Mouse (Mus musculus) CD4-positive, CD25-positive, alpha-beta regulatory T cell, adult 2 months (primary cell): ENCODE data around the gene Nprl3.
A peak's percentile ranks its signal among the peaks of the same experiment; 100 is the strongest.
"Not testable (repeated sequence)": the region's sequence is repeated elsewhere in the genome, so short reads cannot be mapped to it uniquely, and the experiment has no call there.

Experiments
- DNase-seq: peaks from one replicate; pipeline ENCODE4 v3.0.0-alpha.2; 2012; ENCODE audit warnings: low read depth, low spot score

Nprl3 gene

GRCm38 (mm10) chr11:32284582-32284981 is 17.1 kb upstream of the Nprl3 start:
- DNase-seq, result not testable (repeated sequence)

- DNase-seq, result not testable (repeated sequence)
These were observed 15.7 kb upstream of the Nprl3 start, which contains the start of gene Hba-a1 for GRCm38 (mm10) chr11:32283091-32283777. Gene Hba-a1, plus strand, starts transcription at chr11:32283511.

GRCm38 (mm10) chr11:32281416-32282144 is 14.1 kb upstream of the Nprl3 start:
- DNase-seq, result no peak

- DNase-seq, result no peak
These were observed 13.1 kb upstream of the Nprl3 start for GRCm38 (mm10) chr11:32280646-32281045.

- DNase-seq, result no peak
These were observed 11.0 kb upstream of the Nprl3 start for GRCm38 (mm10) chr11:32278458-32278957.

- DNase-seq, result no peak
These were observed 10.4 kb upstream of the Nprl3 start for GRCm38 (mm10) chr11:32277736-32278457.

GRCm38 (mm10) chr11:32276347-32276746 is 8.8 kb upstream of the Nprl3 start, which contains the start of gene Hba-x:
Gene Hba-x, plus strand, starts transcription at chr11:32276400.
- DNase-seq, result no peak

- no peak for DNase-seq
These were observed 3.7 kb upstream of the Nprl3 start for GRCm38 (mm10) chr11:32271178-32271577.

- no peak for DNase-seq
These were observed 1.4 kb upstream of the Nprl3 start for GRCm38 (mm10) chr11:32268952-32269351.

- DNase-seq, result no peak
These were observed 457 bp upstream of the Nprl3 start for GRCm38 (mm10) chr11:32267964-32268363.

GRCm38 (mm10) chr11:32266776-32267175 is 731 bp downstream of the Nprl3 start:
- peak; percentile 13 for DNase-seq

- no peak for DNase-seq
These were observed 1.3 kb downstream of the Nprl3 start for GRCm38 (mm10) chr11:32266194-32266593.

- DNase-seq, result peak; percentile 7
These were observed 2.3 kb downstream of the Nprl3 start for GRCm38 (mm10) chr11:32265117-32265738.

GRCm38 (mm10) chr11:32262674-32263415 is 4.7 kb downstream of the Nprl3 start:
- DNase-seq, result no peak

GRCm38 (mm10) chr11:32256566-32256965 is 10.9 kb downstream of the Nprl3 start:
- no peak for DNase-seq

- DNase-seq, result no peak
These were observed 11.4 kb downstream of the Nprl3 start for GRCm38 (mm10) chr11:32256146-32256545.

- no peak for DNase-seq
These were observed 14.4 kb downstream of the Nprl3 start for GRCm38 (mm10) chr11:32253121-32253520.

- DNase-seq, result no peak
These were observed 16.4 kb downstream of the Nprl3 start for GRCm38 (mm10) chr11:32250880-32251763.

- no peak for DNase-seq
These were observed 19.2 kb downstream of the Nprl3 start for GRCm38 (mm10) chr11:32248350-32248749.

- no peak for DNase-seq
These were observed 20.4 kb downstream of the Nprl3 start for GRCm38 (mm10) chr11:32247068-32247467.
